Mouse (Mus musculus) spleen, adult 2 months (tissue): Measurements from ENCODE around the gene Sult2b1.

Source experiments
- CTCF ChIP-seq: fragments of 200-500 bp; IDR thresholded peaks from 2 replicates; pipeline ENCODE4 v1.5.1; 2011; ENCODE audit warnings: mild to moderate bottlenecking, inconsistent platforms; ENCODE audit not compliant: insufficient read depth, insufficient read length, insufficient replicate concordance; ENCODE audit errors: extremely low read depth
- POLR2A ChIP-seq: fragments of 200-500 bp; IDR thresholded peaks from 2 replicates; pipeline ENCODE4 v1.6.1; 2011; ENCODE audit warnings: low read depth, low read length, inconsistent platforms

GRCm38 (mm10) chr7:45712022-45712757, 72.3 kb downstream of the Sult2b1 start:
- TF ChIP-seq CTCF (no peak), POLR2A (no peak)
